In genomic region chr7:67648376-67648775, GRCm38 (mm10) we compare ENCODE assay signal across 8 mouse cellular contexts. TPM values are rescaled to one million over a fixed set of nuclear protein-coding genes. Genes with fewer than 3 reads are reported as not detected.
DNase-seq lines count a peak whose midpoint lies in the region; ATAC-seq and TF ChIP-seq lines count a peak whose summit lies in the region.

No protein-coding gene starts in this region.

- peak overlapping the region; percentile 57 for H3K4me2 ChIP-seq in kidney, embryonic 16.5 days (replicated peaks; ENCODE audit: low read depth, low read length)
- peak overlapping the region; percentile 49 for H3K4me2 ChIP-seq in hindbrain, embryonic 12.5 days (replicated peaks)
- H3K4me2 ChIP-seq in myocyte (ENCODE audit: low read depth): peak overlapping the region; percentile 70

- no peak for TF ChIP-seq POLR2A in myocyte (IDR thresholded peaks at IDR 0.05; ENCODE audit: insufficient read length, low read depth)

- no peaks in the 10 kb centered on the region for H3K36me3 ChIP-seq in kidney, embryonic 16.5 days (ENCODE audit: insufficient read depth, low read length)
- no peaks in the 10 kb centered on the region for H3K36me3 ChIP-seq in hindbrain, embryonic 12.5 days
- no peaks in the 10 kb centered on the region for H3K36me3 ChIP-seq in myocyte (ENCODE audit: control insufficient read depth, insufficient read depth)

- H3K4me3 ChIP-seq in kidney, embryonic 16.5 days (ENCODE audit: low read length): peak overlapping the region; percentile 86
- peak overlapping the region; percentile 39; the same call in 1 of the 2 replicates for H3K4me3 ChIP-seq in hindbrain, embryonic 12.5 days
- peak overlapping the region; percentile 50 for H3K4me3 ChIP-seq in myocyte

- H3K9ac ChIP-seq in kidney, embryonic 16.5 days (replicated peaks; ENCODE audit: low read length): peak overlapping the region; percentile 62
- H3K9ac ChIP-seq in hindbrain, embryonic 12.5 days: no peak overlapping the region

- ATAC-seq in kidney, embryonic 16.5 days (ENCODE audit: low FRiP score, low TSS enrichment): no peak
- no peak for ATAC-seq in hindbrain, embryonic 12.5 days (ENCODE audit: low FRiP score)

- H3ac ChIP-seq in myocyte (ENCODE audit: control insufficient read depth, insufficient read length): no peak overlapping the region

- peaks cover 44% of the 10 kb centered on the region for H3K79me2 ChIP-seq in myocyte (ENCODE audit: control insufficient read depth, insufficient read depth)

- H3K27ac ChIP-seq in kidney, embryonic 16.5 days (ENCODE audit: low read length): no peak overlapping the region
- H3K27ac ChIP-seq in hindbrain, embryonic 12.5 days: no peak overlapping the region

- H3K4me1 ChIP-seq in kidney, embryonic 16.5 days (ENCODE audit: insufficient read depth, low read length): peaks cover 39% of the 10 kb centered on the region
- H3K4me1 ChIP-seq in hindbrain, embryonic 12.5 days: peaks cover 28% of the 10 kb centered on the region

- no peaks in the 10 kb centered on the region for H3K27me3 ChIP-seq in kidney, embryonic 16.5 days (ENCODE audit: insufficient read depth, low read length)
- no peaks in the 10 kb centered on the region for H3K27me3 ChIP-seq in hindbrain, embryonic 12.5 days
- H3K27me3 ChIP-seq in myocyte (ENCODE audit: control insufficient read depth, insufficient read depth, insufficient read length): no peaks in the 10 kb centered on the region

- WGBS in kidney, embryonic 16.5 days: 61% methylated on average over 4 of the region's 4 CpGs
- 75% methylated on average over 4 of the region's 4 CpGs for WGBS in hindbrain, embryonic 12.5 days

- DNase-seq in kidney, adult 11 months: no peak
- DNase-seq in adrenal gland, postnatal 36 days: peak; percentile 55 to 58
- DNase-seq in embryo, embryonic 11 days: no peak
- no peak for DNase-seq in urinary bladder, postnatal 25 days (ENCODE audit: low spot score)
- no peak for DNase-seq in layer of hippocampus, postnatal 36 days

- H3K9me3 ChIP-seq in kidney, embryonic 16.5 days (ENCODE audit: low read length): no peaks in the 10 kb centered on the region
- H3K9me3 ChIP-seq in hindbrain, embryonic 12.5 days (replicated peaks): no peaks in the 10 kb centered on the region

TF ChIP-seq in myocyte, 11 proteins besides CTCF, POLR2A, EP300 and RAD21:
- TF ChIP-seq TCF3 (IDR thresholded peaks at IDR 0.05; ENCODE audit: insufficient read length, low read depth) (no peak), CEBPB (IDR thresholded peaks at IDR 0.05; ENCODE audit: insufficient read depth, poor library complexity, severe bottlenecking) (no peak), USF1 (IDR thresholded peaks at IDR 0.05; ENCODE audit: low read depth) (no peak), MYOG (IDR thresholded peaks at IDR 0.05; ENCODE audit: control insufficient read depth in 1 of 3, insufficient read depth in 1 of 3, insufficient read length in 2 of 3, low read depth in 2 of 3) (no peak)

RNA-seq across cellular contexts. Expression of gene Ttc23, which starts 1.2 kb away (rescaled TPM):
- 30.4 and 32.6 TPM in 2 replicates for polyA plus RNA-seq in kidney, embryonic 16.5 days (2015; fragmentation: Nextera tagmentation; extraction: Ambion mirVana)
- 10 to 100 TPM; 24.3 to 34.8 TPM for total RNA-seq in adrenal gland, postnatal 36 days (2021)
- polyA plus RNA-seq in hindbrain, embryonic 12.5 days (2016; fragmentation: Nextera tagmentation; extraction: Ambion mirVana): 31.6 and 33.1 TPM in 2 replicates
- polyA plus RNA-seq in myocyte (2012; fragmentation: generic; extraction: Trizol): 14.2 TPM
- 1 to 10 TPM; 6.2 to 9.0 TPM for total RNA-seq in layer of hippocampus, postnatal 36 days (2021)

RNA-seq across cellular contexts. Expression of gene Lrrc28, which starts 3.3 kb away (rescaled TPM):
- polyA plus RNA-seq in kidney, embryonic 16.5 days (2015; fragmentation: Nextera tagmentation; extraction: Ambion mirVana): 14.4 and 15.1 TPM in 2 replicates
- total RNA-seq in adrenal gland, postnatal 36 days (2021): 10 to 100 TPM; 17.5 to 19.6 TPM
- polyA plus RNA-seq in hindbrain, embryonic 12.5 days (2016; fragmentation: Nextera tagmentation; extraction: Ambion mirVana): 31.3 and 33.8 TPM in 2 replicates
- 24.2 TPM for polyA plus RNA-seq in myocyte (2012; fragmentation: generic; extraction: Trizol)
- 10 to 100 TPM; 38.3 to 46.2 TPM for total RNA-seq in layer of hippocampus, postnatal 36 days (2021)

Comparison
In these comparisons a context has a peak if more than half of its experiments do, and no peak if none do; other contexts are left out.
1. DNase-seq: peak in adrenal gland, postnatal 36 days (2 of 2); none in kidney, adult 11 months (single experiment), embryo, embryonic 11 days (single experiment), urinary bladder, postnatal 25 days (single experiment) and layer of hippocampus, postnatal 36 days (0 of 2).
2. Peak in every context shown above with its lines, with median percentiles within 50 percentile points of each other: H3K4me2 ChIP-seq and H3K4me3 ChIP-seq.